Mouse (Mus musculus) kidney, embryonic 14.5 days (tissue): Measurements from ENCODE around the gene Naaa. TPM values are rescaled to one million over a fixed set of nuclear protein-coding genes. Genes with fewer than 3 reads are reported as not detected.

ENCODE experiments used
- ATAC-seq: fragments of 200-750 bp; cut with Nextera tagmentation; 2 replicates; pipeline ENCODE4 v1.8.0; 2017; ENCODE audit warnings: moderate number of reproducible peaks, mild to moderate bottlenecking, moderate TSS enrichment, moderate library complexity; ENCODE audit not compliant: low FRiP score, low TSS enrichment
- H3K27ac ChIP-seq: fragments of 300-500 bp; sonication (generic); 2 replicates; pipeline ENCODE4 v1.5.1; 2014; ENCODE audit warnings: low read depth, mild to moderate bottlenecking, low read length, moderate library complexity, mixed read lengths
- H3K27me3 ChIP-seq: fragments of 300-500 bp; sonication (generic); 2 replicates; pipeline ENCODE4 v1.6.1; 2014; ENCODE audit warnings: mild to moderate bottlenecking, low read length; ENCODE audit not compliant: control insufficient read depth, insufficient read depth
- H3K36me3 ChIP-seq: fragments of 300-500 bp; sonication (generic); 2 replicates; pipeline ENCODE4 v1.6.1; 2014; ENCODE audit warnings: low read length, mixed read lengths; ENCODE audit not compliant: control insufficient read depth, insufficient read depth
- H3K4me1 ChIP-seq: fragments of 300-500 bp; sonication (generic); 2 replicates; pipeline ENCODE4 v1.6.1; 2014; ENCODE audit warnings: low read length, mixed read lengths; ENCODE audit not compliant: control insufficient read depth, insufficient read depth
- H3K4me2 ChIP-seq: fragments of 300-500 bp; sonication (generic); replicated peaks from 2 replicates; pipeline ENCODE4 v1.6.1; 2014; ENCODE audit warnings: low read depth, mild to moderate bottlenecking, low read length
- H3K4me3 ChIP-seq: fragments of 300-500 bp; sonication (generic); 2 replicates; pipeline ENCODE4 v1.5.1; 2014; ENCODE audit warnings: mild to moderate bottlenecking, low read length
- H3K9ac ChIP-seq: fragments of 300-500 bp; sonication (generic); 2 replicates; pipeline ENCODE4 v1.6.1; 2014; ENCODE audit warnings: low read depth, mild to moderate bottlenecking, low read length, moderate library complexity
- H3K9me3 ChIP-seq: fragments of 300-500 bp; sonication (generic); 2 replicates; pipeline ENCODE4 v1.6.1; 2016; ENCODE audit warnings: low read length; ENCODE audit not compliant: control insufficient read depth
- WGBS: fragments of 180-500 bp; shearing (Covaris S2); extraction: QIAGEN DNeasy Blood & Tissue Kit; methylation state at CpG from one replicate; pipeline ENCODE4 v1.1.7; 2014; 5-methylcytosine and 5-hydroxymethylcytosine counted together
- polyA plus RNA-seq: library from polyadenylated mRNA; unstranded; fragments of >200 nt; fragmentation: Nextera tagmentation; extraction: Ambion mirVana; gene quantifications from 2 replicates; pipeline ENCODE4 v1.2.1, GENCODE M21; 2014

Naaa gene
- polyA plus RNA-seq, 1 experiment from 2014 or later = 22.9 TPM

DNA sequence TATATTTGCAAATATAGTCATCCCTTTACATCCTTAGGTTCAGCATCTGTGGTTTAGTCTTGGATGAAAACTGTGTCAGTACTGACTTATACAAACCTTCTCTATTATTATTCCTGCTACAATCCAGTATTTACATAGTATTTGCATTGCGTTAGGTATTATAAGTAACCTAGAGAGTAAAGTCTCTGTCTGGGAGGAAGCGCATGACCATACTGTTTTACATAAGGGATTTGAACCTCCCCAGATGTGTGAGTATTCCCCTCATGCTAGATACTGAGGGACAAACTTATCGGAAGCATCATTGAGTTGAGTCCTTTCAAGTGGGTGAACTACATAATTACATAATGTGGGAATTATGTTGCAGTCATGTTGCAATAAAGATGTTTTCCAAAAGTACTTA is 48.5 kb downstream of the Naaa start:
- Histone ChIP-seq H3K4me3 (no peak overlapping the region), H3K9ac (no peak overlapping the region), H3K27me3 (no peaks in the 10 kb centered on the region), H3K27ac (no peak overlapping the region), H3K9me3 (no peaks in the 10 kb centered on the region), H3K4me1 (no peaks in the 10 kb centered on the region), H3K4me2 (no peak overlapping the region), H3K36me3 (no peaks in the 10 kb centered on the region)
- 98% methylated on average over 3 of the region's 3 CpGs for WGBS
- ATAC-seq = no peak

GRCm38 (mm10) chr5:92228776-92229175 is 49.2 kb downstream of the Naaa start:
- H3K4me2 ChIP-seq = no peak overlapping the region
- H3K4me1 ChIP-seq = no peaks in the 10 kb centered on the region
- no peak overlapping the region for H3K9ac ChIP-seq
- H3K9me3 ChIP-seq = no peaks in the 10 kb centered on the region
- H3K27me3 ChIP-seq = no peaks in the 10 kb centered on the region
- H3K4me3 ChIP-seq = no peak overlapping the region
- no peaks in the 10 kb centered on the region for H3K36me3 ChIP-seq
- no peak overlapping the region for H3K27ac ChIP-seq
- WGBS = 52% methylated on average over 10 of the region's 10 CpGs
- ATAC-seq = no peak

GRCm38 (mm10) chr5:92227782-92228181 is 50.2 kb downstream of the Naaa start:
- no peaks in the 10 kb centered on the region for H3K4me1 ChIP-seq
- 85% methylated on average over 7 of the region's 7 CpGs for WGBS
- no peaks in the 10 kb centered on the region for H3K9me3 ChIP-seq
- H3K36me3 ChIP-seq = no peaks in the 10 kb centered on the region
- no peak overlapping the region for H3K4me2 ChIP-seq
- no peak overlapping the region for H3K4me3 ChIP-seq
- H3K27me3 ChIP-seq = no peaks in the 10 kb centered on the region
- no peak overlapping the region for H3K27ac ChIP-seq
- no peak overlapping the region for H3K9ac ChIP-seq
- no peak for ATAC-seq

GRCm38 (mm10) chr5:92220287-92220902 is 57.6 kb downstream of the Naaa start:
- WGBS = 92% methylated on average over 8 of the region's 8 CpGs
- Histone ChIP-seq H3K27me3 (no peaks in the 10 kb centered on the region), H3K36me3 (no peaks in the 10 kb centered on the region), H3K4me1 (no peaks in the 10 kb centered on the region), H3K4me3 (no peak overlapping the region), H3K27ac (no peak overlapping the region), H3K9ac (no peak overlapping the region), H3K9me3 (no peaks in the 10 kb centered on the region), H3K4me2 (no peak overlapping the region)
- no peak for ATAC-seq

DNA sequence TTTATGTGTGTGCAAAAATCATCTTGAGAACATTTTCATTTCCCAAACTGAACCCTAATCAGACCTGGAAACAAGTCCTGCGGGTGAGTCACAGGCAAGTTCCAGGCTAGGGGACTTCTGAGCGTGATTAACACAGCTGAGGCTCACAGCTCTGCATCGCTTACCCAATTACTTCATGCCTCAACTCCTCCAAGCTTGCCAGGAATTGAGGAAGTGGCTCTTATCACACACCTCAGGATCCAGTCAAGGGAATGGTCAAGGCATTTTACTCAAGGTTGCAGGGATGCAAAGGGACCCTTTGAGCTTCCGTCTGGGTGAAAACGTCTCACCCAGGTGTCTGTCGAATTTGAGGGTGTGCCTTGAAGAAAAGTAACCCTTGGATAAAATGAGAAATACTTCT is 58.1 kb downstream of the Naaa start:
- 65% methylated on average over 6 of the region's 6 CpGs for WGBS
- H3K4me3 ChIP-seq = no peak overlapping the region
- H3K9ac ChIP-seq = no peak overlapping the region
- H3K36me3 ChIP-seq = no peaks in the 10 kb centered on the region
- H3K4me2 ChIP-seq = no peak overlapping the region
- H3K9me3 ChIP-seq = no peaks in the 10 kb centered on the region
- H3K4me1 ChIP-seq = no peaks in the 10 kb centered on the region
- H3K27ac ChIP-seq = no peak overlapping the region
- peak; percentile 52; the same call in 1 of the 2 replicates for ATAC-seq
- H3K27me3 ChIP-seq = no peaks in the 10 kb centered on the region

DNA sequence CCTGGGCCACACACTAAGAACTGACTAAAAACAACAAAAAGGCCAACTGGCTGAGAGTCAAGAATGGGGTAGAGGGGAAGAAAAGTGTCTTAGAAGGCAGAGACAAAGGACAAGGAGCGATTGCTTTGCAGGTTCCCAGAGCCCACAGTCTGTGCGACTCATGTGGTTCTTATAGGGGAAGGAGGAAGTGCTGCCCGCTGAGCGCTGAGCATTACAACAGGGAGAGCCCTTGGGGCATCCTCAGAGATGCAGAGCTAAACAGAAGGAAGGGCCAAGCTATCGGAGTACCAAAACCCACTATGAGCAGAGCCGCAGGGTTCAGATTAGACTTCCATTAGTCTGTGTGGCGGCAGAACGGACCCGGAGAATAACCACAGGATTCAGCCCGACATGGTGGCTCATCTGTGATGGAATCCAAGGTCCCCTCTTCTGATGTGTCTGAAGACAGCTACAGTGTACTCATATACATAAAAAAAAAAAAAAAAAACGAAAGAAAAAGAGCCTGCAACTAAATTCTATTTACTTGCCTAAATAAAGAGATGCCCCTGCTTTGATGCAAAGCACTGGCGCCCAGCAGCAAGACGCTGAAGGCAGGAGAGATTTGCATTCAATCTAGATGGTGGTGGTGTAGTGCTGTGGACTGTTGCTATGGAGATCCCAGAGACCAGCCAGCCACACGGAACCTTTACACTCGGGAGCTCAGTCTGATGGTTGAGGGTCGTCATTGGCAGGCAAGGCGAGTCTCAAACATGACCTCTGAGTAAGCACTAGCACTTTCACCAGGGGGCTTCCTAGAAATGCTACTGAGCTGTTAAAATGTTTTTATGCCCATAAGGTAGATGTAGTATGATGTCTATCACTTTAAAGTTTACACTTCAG is 58.8 kb downstream of the Naaa start:
- Histone ChIP-seq H3K4me3 (no peak overlapping the region), H3K27ac (no peak overlapping the region), H3K27me3 (no peaks in the 10 kb centered on the region), H3K4me1 (no peaks in the 10 kb centered on the region), H3K9me3 (no peaks in the 10 kb centered on the region), H3K9ac (no peak overlapping the region), H3K4me2 (no peak overlapping the region), H3K36me3 (no peaks in the 10 kb centered on the region)
- 58% methylated on average over 17 of the region's 17 CpGs for WGBS
- ATAC-seq = no peak

DNA sequence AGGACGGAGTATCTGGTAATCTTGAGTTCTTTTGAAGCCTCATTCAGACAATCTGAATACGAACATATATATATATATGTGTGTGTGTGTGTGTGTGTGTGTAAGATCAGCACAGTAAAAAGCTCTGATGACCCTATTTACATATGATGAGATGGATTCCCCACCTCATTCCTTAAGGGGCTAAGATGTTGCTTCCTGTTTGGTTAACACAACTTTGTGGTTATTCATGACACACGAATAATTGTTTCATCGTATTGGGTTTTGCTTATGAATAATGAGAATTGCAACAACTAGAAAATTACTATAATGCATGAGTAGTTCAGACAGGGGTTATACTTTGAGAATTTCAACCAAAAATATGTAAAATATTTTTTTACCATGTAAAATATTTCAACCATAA is 62.7 kb downstream of the Naaa start, which contains the start of gene U90926:
TSS of gene U90926 (minus strand) at position 101 of the 400 bp plus-strand sequence.
- no peak within 1 kb of the TSS for H3K4me3 ChIP-seq
- H3K27me3 ChIP-seq = no peaks in the 10 kb centered on the region
- no peaks in the 10 kb centered on the region for H3K36me3 ChIP-seq
- no peak within 1 kb of the TSS for H3K9ac ChIP-seq
- ATAC-seq = no peak
- H3K4me2 ChIP-seq = no peak within 1 kb of the TSS
- H3K4me1 ChIP-seq = no peaks in the 10 kb centered on the region
- H3K27ac ChIP-seq = no peak within 1 kb of the TSS
- H3K9me3 ChIP-seq = no peaks in the 10 kb centered on the region
- WGBS = 94% methylated on average over 4 of the region's 4 CpGs

- Histone ChIP-seq H3K27me3 (no peaks in the 10 kb centered on the region), H3K4me1 (no peaks in the 10 kb centered on the region), H3K4me2 (no peak overlapping the region), H3K4me3 (no peak overlapping the region), H3K36me3 (no peaks in the 10 kb centered on the region), H3K9ac (no peak overlapping the region), H3K9me3 (no peaks in the 10 kb centered on the region), H3K27ac (no peak overlapping the region)
- WGBS = 88% methylated on average over 4 of the region's 4 CpGs
- no peak for ATAC-seq
Measured at GRCm38 (mm10) chr5:92212231-92212630, 65.7 kb downstream of the Naaa start.

- H3K9me3 ChIP-seq = no peaks in the 10 kb centered on the region
- no peak for ATAC-seq
- H3K27ac ChIP-seq = no peak overlapping the region
- H3K9ac ChIP-seq = no peak overlapping the region
- no peaks in the 10 kb centered on the region for H3K4me1 ChIP-seq
- no peaks in the 10 kb centered on the region for H3K36me3 ChIP-seq
- no peaks in the 10 kb centered on the region for H3K27me3 ChIP-seq
- no peak overlapping the region for H3K4me3 ChIP-seq
- WGBS = 57% methylated on average over 8 of the region's 8 CpGs
- no peak overlapping the region for H3K4me2 ChIP-seq
Measured at GRCm38 (mm10) chr5:92210205-92210604, 67.8 kb downstream of the Naaa start.
